Mouse (Mus musculus) neural tube, embryonic 11.5 days (tissue): ENCODE measurements around the gene Trim65. TPM values are rescaled to one million over a fixed set of nuclear protein-coding genes. Genes with fewer than 3 reads are reported as not detected.

Experiments used
- ATAC-seq: fragments of 200-750 bp; cut with Nextera tagmentation; 2 replicates; pipeline ENCODE4 v1.8.0; 2017; ENCODE audit warnings: moderate number of reproducible peaks, mild to moderate bottlenecking, moderate TSS enrichment, moderate library complexity; ENCODE audit not compliant: insufficient read depth, low FRiP score, low TSS enrichment
- DNase-seq: peaks from one replicate; pipeline ENCODE4 v3.0.0-alpha.2; 2015; ENCODE audit warnings: low spot score
- H3K27ac ChIP-seq: fragments of 300-500 bp; sonication (generic); 2 replicates; pipeline ENCODE4 v1.5.1; 2014; ENCODE audit warnings: low read depth, mild to moderate bottlenecking, low read length
- H3K27me3 ChIP-seq: fragments of 300-500 bp; sonication (generic); 2 replicates; pipeline ENCODE4 v1.6.1; 2014; ENCODE audit warnings: mild to moderate bottlenecking, low read length, mixed read lengths; ENCODE audit not compliant: control insufficient read depth, insufficient read depth
- H3K36me3 ChIP-seq: fragments of 300-500 bp; sonication (generic); 2 replicates; pipeline ENCODE4 v1.6.1; 2014; ENCODE audit warnings: mild to moderate bottlenecking, low read length, moderate library complexity, mixed read lengths; ENCODE audit not compliant: control insufficient read depth, insufficient read depth
- H3K4me1 ChIP-seq: fragments of 300-500 bp; sonication (generic); 2 replicates; pipeline ENCODE4 v1.6.1; 2014; ENCODE audit warnings: low read length, mixed read lengths; ENCODE audit not compliant: control insufficient read depth, insufficient read depth
- H3K4me2 ChIP-seq: fragments of 300-500 bp; sonication (generic); 2 replicates; pipeline ENCODE4 v1.6.1; 2014; ENCODE audit warnings: low read depth, mild to moderate bottlenecking, moderate library complexity
- H3K4me3 ChIP-seq: fragments of 300-500 bp; sonication (generic); 2 replicates; pipeline ENCODE4 v1.5.1; 2014; ENCODE audit warnings: low read depth, low read length
- H3K9ac ChIP-seq: fragments of 300-500 bp; sonication (generic); 2 replicates; pipeline ENCODE4 v1.6.1; 2014; ENCODE audit warnings: mild to moderate bottlenecking, low read length
- H3K9me3 ChIP-seq: fragments of 300-500 bp; sonication (generic); 2 replicates; pipeline ENCODE4 v1.6.1; 2016; ENCODE audit warnings: low read length; ENCODE audit not compliant: control insufficient read depth
- WGBS: fragments of 180-500 bp; shearing (Covaris S2); extraction: QIAGEN DNeasy Blood & Tissue Kit; methylation state at CpG from one replicate; pipeline ENCODE4 v1.1.7; 2014; 5-methylcytosine and 5-hydroxymethylcytosine counted together
- polyA plus RNA-seq: library from polyadenylated mRNA; unstranded; fragments of >200 nt; fragmentation: Nextera tagmentation; extraction: Ambion mirVana; gene quantifications from 2 replicates; pipeline ENCODE4 v1.2.1, GENCODE M21; 2014

Gene Trim65
- polyA plus RNA-seq, 1 experiment from 2014 or later = 1.6 TPM

DNA sequence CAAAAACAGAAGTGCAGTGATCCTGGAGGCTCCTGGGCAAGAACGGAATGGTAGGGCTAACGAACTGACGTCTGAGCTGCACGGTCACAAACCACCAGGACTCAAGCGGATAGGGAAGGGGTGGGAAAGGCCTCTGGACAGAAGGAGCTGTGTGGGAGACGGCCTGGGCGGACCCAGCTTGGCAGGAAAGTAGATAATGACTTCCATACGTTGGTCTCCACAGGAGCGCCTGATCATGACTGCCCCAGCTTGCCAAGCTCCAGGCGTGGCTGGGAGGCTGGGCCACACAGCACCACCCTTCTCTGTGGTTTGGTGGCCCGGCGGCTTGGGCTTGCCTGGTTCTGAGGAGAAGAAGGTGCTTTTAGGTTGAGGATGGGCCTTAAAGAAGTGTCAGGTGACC lies 13.7 kb downstream of the Trim65 start:
- no peak for DNase-seq
- ATAC-seq = no peak
- no peak overlapping the region for H3K27ac ChIP-seq
- no peak overlapping the region for H3K9ac ChIP-seq
- no peak overlapping the region for H3K4me2 ChIP-seq
- no peaks in the 10 kb centered on the region for H3K27me3 ChIP-seq
- no peaks in the 10 kb centered on the region for H3K9me3 ChIP-seq
- no peak overlapping the region for H3K4me3 ChIP-seq
- H3K4me1 ChIP-seq = no peaks in the 10 kb centered on the region
- 67% methylated on average over 12 of the region's 12 CpGs for WGBS
- no peaks in the 10 kb centered on the region for H3K36me3 ChIP-seq

DNA sequence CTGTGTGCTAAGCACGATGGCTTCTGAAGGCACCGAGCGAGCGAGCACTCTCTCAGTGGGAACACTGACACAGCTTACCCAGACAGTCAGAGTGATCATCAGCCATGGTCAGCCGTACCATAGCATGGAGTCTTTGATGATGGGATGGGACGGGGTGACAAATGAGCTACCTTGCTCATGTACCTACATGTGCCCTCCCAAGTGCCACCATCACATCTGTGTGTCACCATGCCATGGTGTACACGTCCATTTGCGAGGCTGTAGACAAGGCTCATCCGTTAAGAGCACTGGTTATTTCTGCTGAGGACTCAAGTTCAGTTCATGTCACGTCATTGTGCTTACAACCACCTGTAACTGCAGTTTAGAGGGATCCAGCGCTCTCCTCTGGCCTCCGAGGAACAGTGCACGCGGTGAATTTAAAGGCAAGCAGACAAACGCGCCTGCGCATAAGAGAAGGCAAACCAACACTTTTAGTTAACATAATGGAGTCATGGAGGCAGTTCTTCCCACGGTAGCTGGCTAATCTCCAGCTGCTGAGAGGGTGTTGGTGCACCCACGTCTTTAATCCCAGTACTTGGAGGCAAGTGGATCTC lies 19.2 kb downstream of the Trim65 start:
- no peak for ATAC-seq
- no peak overlapping the region for H3K9ac ChIP-seq
- H3K27ac ChIP-seq = no peak overlapping the region
- H3K4me3 ChIP-seq = no peak overlapping the region
- H3K4me1 ChIP-seq = no peaks in the 10 kb centered on the region; the same call in 1 of the 2 replicates
- no peak overlapping the region for H3K4me2 ChIP-seq
- H3K27me3 ChIP-seq = peaks cover 46% of the 10 kb centered on the region
- H3K9me3 ChIP-seq = no peaks in the 10 kb centered on the region
- no peaks in the 10 kb centered on the region for H3K36me3 ChIP-seq
- WGBS = 83% methylated on average over 19 of the region's 19 CpGs
- no peak for DNase-seq

DNA sequence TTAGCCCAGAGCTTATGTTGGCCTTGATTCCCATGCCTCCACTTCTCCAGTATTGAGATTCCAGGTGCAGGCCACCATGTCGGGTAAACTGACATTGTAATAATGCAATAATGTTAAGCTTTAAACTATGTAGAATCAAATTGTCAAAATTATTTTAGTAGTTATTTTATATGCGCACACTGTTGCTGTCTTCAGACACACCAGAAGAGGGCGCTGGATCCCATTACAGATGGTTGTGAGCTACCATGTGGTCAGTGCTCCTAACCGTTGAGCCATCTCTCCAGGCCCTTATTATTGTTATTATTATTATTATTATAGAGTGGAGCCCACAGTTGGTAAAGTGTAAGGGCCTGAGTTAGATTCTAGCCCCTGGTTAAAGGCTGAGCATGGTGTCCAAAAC lies 19.9 kb downstream of the Trim65 start:
- Histone ChIP-seq H3K27ac (no peak overlapping the region), H3K27me3 (peaks cover 51% of the 10 kb centered on the region), H3K4me1 (peaks cover 3% of the 10 kb centered on the region), H3K9ac (no peak overlapping the region), H3K4me2 (no peak overlapping the region), H3K36me3 (no peaks in the 10 kb centered on the region), H3K9me3 (no peaks in the 10 kb centered on the region), H3K4me3 (no peak overlapping the region)
- 76% methylated on average over 4 of the region's 4 CpGs for WGBS
- DNase-seq = no peak
- no peak for ATAC-seq

DNA sequence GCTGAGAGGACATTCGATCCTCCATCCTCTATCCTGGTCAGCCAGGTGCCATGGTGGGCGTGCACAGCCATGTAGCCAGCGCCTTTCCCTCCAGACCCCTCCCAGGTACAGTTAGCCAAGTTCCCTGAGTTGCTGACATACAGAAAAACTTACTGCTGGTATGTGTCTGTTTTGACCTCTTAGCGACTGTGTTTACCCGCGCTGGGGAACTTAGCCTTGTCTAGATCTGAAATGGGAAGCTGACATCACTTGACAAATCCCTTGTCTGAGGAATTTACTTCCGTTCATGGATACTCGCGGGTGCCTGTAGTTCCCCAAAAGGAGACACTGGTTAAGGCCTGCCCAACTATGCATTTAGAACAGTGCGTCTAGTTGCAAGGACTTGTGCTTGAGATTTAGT lies 20.4 kb downstream of the Trim65 start:
- H3K9ac ChIP-seq = no peak overlapping the region
- no peak overlapping the region; the same call in 1 of the 2 replicates for H3K4me2 ChIP-seq
- H3K27ac ChIP-seq = no peak overlapping the region
- no peaks in the 10 kb centered on the region for H3K36me3 ChIP-seq
- 32% methylated on average over 10 of the region's 10 CpGs for WGBS
- peaks cover 5% of the 10 kb centered on the region for H3K4me1 ChIP-seq
- ATAC-seq = no peak
- no peaks in the 10 kb centered on the region for H3K9me3 ChIP-seq
- peaks cover 56% of the 10 kb centered on the region for H3K27me3 ChIP-seq
- no peak for DNase-seq
- no peak overlapping the region for H3K4me3 ChIP-seq

DNA sequence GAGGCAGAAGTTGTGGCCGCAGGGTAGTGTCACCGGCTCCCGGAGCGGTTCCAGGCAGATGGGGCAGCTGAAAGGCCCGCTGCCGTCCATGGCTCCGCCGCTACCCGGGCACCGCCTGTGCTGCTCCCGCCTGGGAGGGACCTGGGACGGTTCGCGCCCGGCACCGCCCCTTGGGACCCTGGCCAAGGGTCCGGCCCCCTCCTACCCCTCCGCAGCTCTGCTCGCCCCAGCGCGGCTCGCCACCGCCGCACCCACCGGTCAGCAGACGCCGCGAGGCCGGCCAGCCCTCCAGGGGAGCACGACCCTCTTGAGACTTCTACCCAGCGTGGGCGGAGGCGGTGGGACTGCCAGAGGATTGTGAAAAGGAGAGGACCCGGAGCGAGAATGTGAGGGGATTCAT lies 20.8 kb downstream of the Trim65 start:
- H3K9ac ChIP-seq = no peak overlapping the region
- WGBS = 2% methylated on average over 28 of the region's 35 CpGs
- ATAC-seq = no peak

DNA sequence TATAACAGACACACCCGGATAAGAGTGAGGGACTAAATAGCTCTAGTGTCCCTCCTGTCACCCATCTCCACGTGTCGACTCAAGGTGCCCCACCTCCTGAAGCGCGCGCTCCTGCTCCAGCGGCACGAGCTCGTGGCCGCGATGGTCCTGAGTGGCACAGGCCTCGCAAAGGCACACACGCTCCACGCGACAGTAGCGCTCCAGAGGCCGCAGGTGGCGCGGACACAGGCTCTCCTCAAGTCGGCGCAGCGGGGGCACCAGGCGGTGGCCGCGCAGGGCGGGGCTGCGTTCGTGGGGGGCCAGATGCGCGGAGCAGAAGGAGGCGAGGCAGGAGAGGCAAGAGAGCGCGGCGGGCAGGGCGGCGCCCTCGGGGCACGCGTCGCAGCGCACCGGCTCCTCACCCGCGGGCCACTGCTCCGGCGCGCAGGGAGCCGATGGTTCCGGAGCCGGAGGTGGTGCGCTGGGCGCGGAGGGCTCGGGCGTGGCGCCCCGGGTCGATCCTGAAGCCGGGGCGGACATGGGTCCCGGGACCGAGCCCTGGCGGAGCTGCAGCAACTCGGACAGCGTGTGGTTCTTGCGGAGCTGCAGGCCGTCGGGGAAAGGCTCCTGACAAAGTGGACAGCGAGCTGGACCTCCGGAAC lies 21.4 kb downstream of the Trim65 start:
- Histone ChIP-seq H3K4me1 (peaks cover 5% of the 10 kb centered on the region), H3K27ac (no peak overlapping the region)

More for the DNA sequence above, 20.8 kb downstream of the Trim65 start:
- Histone ChIP-seq H3K4me1 (peaks cover 5% of the 10 kb centered on the region), H3K27ac (no peak overlapping the region), H3K4me3 (peak overlapping the region; percentile 23; the same call in 1 of the 2 replicates), H3K36me3 (no peaks in the 10 kb centered on the region), H3K9me3 (no peaks in the 10 kb centered on the region), H3K4me2 (peak overlapping the region; percentile 27), H3K27me3 (peaks cover 58% of the 10 kb centered on the region)
- no peak for DNase-seq

DNA sequence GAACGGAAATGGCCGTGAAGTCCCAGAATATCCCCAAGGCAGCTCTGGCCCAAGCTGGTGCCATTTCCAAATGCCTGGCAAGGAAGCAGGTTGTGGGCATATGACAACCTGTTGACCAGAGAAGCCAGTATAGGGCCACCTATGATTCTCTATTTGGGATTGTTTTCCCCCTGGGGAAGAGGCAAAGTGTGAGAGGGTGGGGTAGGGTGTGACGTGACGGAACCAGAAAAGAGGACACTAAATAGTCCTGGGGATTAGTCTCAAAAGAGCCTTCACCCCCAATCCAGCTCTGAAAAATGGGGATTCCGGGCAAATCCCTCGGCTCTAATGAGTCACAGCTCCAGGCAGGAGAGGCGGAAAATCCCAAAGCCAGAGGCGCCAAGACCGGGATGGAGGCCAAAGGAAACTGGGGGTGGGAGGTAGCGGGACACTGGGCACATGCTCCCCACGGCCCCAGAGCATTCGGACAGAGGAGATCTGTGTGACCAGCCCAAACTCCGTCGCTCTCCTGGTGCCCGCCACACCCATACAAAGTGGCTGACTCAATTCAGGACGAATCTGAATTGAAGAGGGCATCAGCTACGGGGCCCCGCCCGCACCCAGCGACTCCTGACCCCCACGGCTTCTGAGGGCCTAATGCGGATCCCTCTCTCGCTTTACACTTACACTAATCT lies 22.3 kb downstream of the Trim65 start:
- Histone ChIP-seq H3K4me2 (no peak overlapping the region), H3K9ac (no peak overlapping the region), H3K36me3 (no peaks in the 10 kb centered on the region), H3K4me3 (no peak overlapping the region), H3K27me3 (peaks cover 58% of the 10 kb centered on the region), H3K9me3 (no peaks in the 10 kb centered on the region), H3K4me1 (peaks cover 13% of the 10 kb centered on the region), H3K27ac (no peak overlapping the region)
- ATAC-seq (no peak), DNase-seq (no peak)
- 5% methylated on average over 23 of the region's 23 CpGs for whole genome bisulfite sequencing

More for the DNA sequence above, 21.4 kb downstream of the Trim65 start:
- Histone ChIP-seq H3K9me3 (no peaks in the 10 kb centered on the region), H3K4me2 (peak overlapping the region; percentile 27), H3K36me3 (no peaks in the 10 kb centered on the region), H3K4me3 (peak overlapping the region; percentile 23), H3K27me3 (peaks cover 58% of the 10 kb centered on the region), H3K9ac (no peak overlapping the region)
- peak; percentile 22 for DNase-seq
- WGBS = 2% methylated on average over 64 of the region's 70 CpGs
- ATAC-seq = no peak

DNA sequence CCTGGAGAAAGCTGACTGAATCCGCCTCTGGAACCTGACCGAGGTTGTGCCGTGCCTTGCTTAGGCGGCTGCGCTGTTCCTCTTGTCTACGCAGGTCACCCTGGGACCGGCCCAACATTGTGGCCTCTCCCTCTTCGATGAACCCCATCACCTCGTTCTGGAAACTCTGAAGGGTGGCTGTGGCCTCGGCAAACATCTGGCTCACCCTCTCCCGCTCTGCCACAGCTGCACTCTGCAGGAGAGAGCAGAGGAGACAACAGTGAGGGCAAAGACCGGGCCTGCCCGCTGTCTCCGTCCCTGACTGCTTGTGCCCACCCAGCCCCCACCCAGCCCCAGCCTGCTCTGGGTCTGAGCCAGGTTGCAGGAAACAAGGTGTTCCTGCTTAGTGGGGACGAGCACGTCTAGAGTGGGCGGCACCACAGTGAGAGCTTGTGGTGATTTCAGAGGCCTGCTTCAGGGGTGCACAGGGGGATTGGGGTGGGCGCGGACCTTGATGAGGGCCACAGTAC lies 23.1 kb downstream of the Trim65 start:
- H3K4me1 ChIP-seq = peaks cover 14% of the 10 kb centered on the region

More for the DNA sequence above, 23.1 kb downstream of the Trim65 start:
- Histone ChIP-seq H3K9ac (no peak overlapping the region), H3K4me3 (no peak overlapping the region), H3K27ac (no peak overlapping the region), H3K9me3 (no peaks in the 10 kb centered on the region), H3K4me2 (no peak overlapping the region), H3K36me3 (no peaks in the 10 kb centered on the region), H3K27me3 (peaks cover 58% of the 10 kb centered on the region)
- no peak for ATAC-seq
- no peak for DNase-seq
- 10% methylated on average over 19 of the region's 19 CpGs for WGBS
